Mouse (Mus musculus): ENCODE measurements around the gene Pusl1. TPM values are rescaled to one million over a fixed set of nuclear protein-coding genes. Genes with fewer than 3 reads are reported as not detected.

Pusl1 gene
- polyA plus RNA-seq, 1 experiment from 2014 or later: 52.6 TPM

GRCm38 (mm10) chr4:155838187-155839153 is 53.1 kb downstream of the Pusl1 start:
- Histone ChIP-seq H3K4me2 (no peak overlapping the region), H3K27ac (no peak overlapping the region), H3K4me3 (no peak overlapping the region), H3K9ac (no peak overlapping the region; the same call in 1 of the 2 replicates), H3K9me3 (no peaks in the 10 kb centered on the region), H3K36me3 (no peaks in the 10 kb centered on the region; the same call in 1 of the 2 replicates), H3K4me1 (replicated peaks) (peaks cover 35% of the 10 kb centered on the region), H3K27me3 (peaks cover 22% of the 10 kb centered on the region)
- no peak for ATAC-seq (ENCODE audit: low FRiP score)
- 68% methylated on average over 8 of the region's 8 CpGs for WGBS

Small RNA genes lying within 50 kb of the gene (microRNA-seq; reads per million reads assigned to microRNA genes)
- gene Gm22991: not detected

Other genes with a start within 250 kb of the Pusl1 start
- gene Gm10563, start 246.4 kb downstream of the Pusl1 start, polyA plus RNA-seq (2015; fragmentation: Nextera tagmentation; extraction: Ambion mirVana): not detected in 2 replicates
- gene Mmp23, start 238.4 kb downstream of the Pusl1 start, polyA plus RNA-seq (2015; fragmentation: Nextera tagmentation; extraction: Ambion mirVana): 3.9 and 4.5 TPM in 2 replicates
- 39.4 and 40.3 TPM in 2 replicates for gene Mib2, start 222.6 kb downstream of the Pusl1 start, polyA plus RNA-seq (2015; fragmentation: Nextera tagmentation; extraction: Ambion mirVana)
- 7.5 and 7.9 TPM in 2 replicates for gene Fndc10, start 197.4 kb downstream of the Pusl1 start, polyA plus RNA-seq (2015; fragmentation: Nextera tagmentation; extraction: Ambion mirVana)
- 171 and 177 TPM in 2 replicates for gene Ssu72, start 187.0 kb downstream of the Pusl1 start, polyA plus RNA-seq (2015; fragmentation: Nextera tagmentation; extraction: Ambion mirVana)
- gene Tmem240, start 157.0 kb downstream of the Pusl1 start, polyA plus RNA-seq (2015; fragmentation: Nextera tagmentation; extraction: Ambion mirVana): 11.6 and 12.0 TPM in 2 replicates
- gene Atad3a, start 130.7 kb downstream of the Pusl1 start, polyA plus RNA-seq (2015; fragmentation: Nextera tagmentation; extraction: Ambion mirVana): 78.1 and 82.3 TPM in 2 replicates
- 23.2 and 24.4 TPM in 2 replicates for gene Vwa1, start 117.1 kb downstream of the Pusl1 start, polyA plus RNA-seq (2015; fragmentation: Nextera tagmentation; extraction: Ambion mirVana)
- 0.49 and 0.62 TPM in 2 replicates for gene Tmem88b, start 105.9 kb downstream of the Pusl1 start, polyA plus RNA-seq (2015; fragmentation: Nextera tagmentation; extraction: Ambion mirVana)
- not detected in 2 replicates for gene Ankrd65, start 101.3 kb downstream of the Pusl1 start, polyA plus RNA-seq (2015; fragmentation: Nextera tagmentation; extraction: Ambion mirVana)
- gene Mrpl20, start 88.9 kb downstream of the Pusl1 start, polyA plus RNA-seq (2015; fragmentation: Nextera tagmentation; extraction: Ambion mirVana): 253 and 261 TPM in 2 replicates
- 171 and 173 TPM in 2 replicates for gene Ccnl2, start 79.3 kb downstream of the Pusl1 start, polyA plus RNA-seq (2015; fragmentation: Nextera tagmentation; extraction: Ambion mirVana)
- 142 and 148 TPM in 2 replicates for gene Aurkaip1, start 60.5 kb downstream of the Pusl1 start, polyA plus RNA-seq (2015; fragmentation: Nextera tagmentation; extraction: Ambion mirVana)
- gene Mxra8, start 52.1 kb downstream of the Pusl1 start, polyA plus RNA-seq (2015; fragmentation: Nextera tagmentation; extraction: Ambion mirVana): 30.8 and 34.4 TPM in 2 replicates
- 7.8 and 8.5 TPM in 2 replicates for gene Dvl1, start 44.4 kb downstream of the Pusl1 start, polyA plus RNA-seq (2015; fragmentation: Nextera tagmentation; extraction: Ambion mirVana)
- gene Tas1r3, start 28.4 kb downstream of the Pusl1 start, polyA plus RNA-seq (2015; fragmentation: Nextera tagmentation; extraction: Ambion mirVana): 0.47 and 0.57 TPM in 2 replicates
- 23.3 and 24.1 TPM in 2 replicates for gene Cptp, start 22.3 kb downstream of the Pusl1 start, polyA plus RNA-seq (2015; fragmentation: Nextera tagmentation; extraction: Ambion mirVana)
- 74.8 and 79.2 TPM in 2 replicates for gene Ints11, start 22.2 kb downstream of the Pusl1 start, polyA plus RNA-seq (2015; fragmentation: Nextera tagmentation; extraction: Ambion mirVana)
- gene Acap3, start within 50 bp of the Pusl1 start, polyA plus RNA-seq (2015; fragmentation: Nextera tagmentation; extraction: Ambion mirVana): 71.0 and 77.0 TPM in 2 replicates
- 123 and 127 TPM in 2 replicates for gene Ube2j2, start 52.0 kb upstream of the Pusl1 start, polyA plus RNA-seq (2015; fragmentation: Nextera tagmentation; extraction: Ambion mirVana)
- 9.2 and 12.3 TPM in 2 replicates for gene C1qtnf12, start 70.5 kb upstream of the Pusl1 start, polyA plus RNA-seq (2015; fragmentation: Nextera tagmentation; extraction: Ambion mirVana)
- 26.6 and 27.6 TPM in 2 replicates for gene B3galt6, start 100.9 kb upstream of the Pusl1 start, polyA plus RNA-seq (2015; fragmentation: Nextera tagmentation; extraction: Ambion mirVana)
- 126 and 127 TPM in 2 replicates for gene Sdf4, start 101.1 kb upstream of the Pusl1 start, polyA plus RNA-seq (2015; fragmentation: Nextera tagmentation; extraction: Ambion mirVana)
- 0.55 and 1.0 TPM in 2 replicates for gene Tnfrsf4, start 122.1 kb upstream of the Pusl1 start, polyA plus RNA-seq (2015; fragmentation: Nextera tagmentation; extraction: Ambion mirVana)
- 2.3 and 2.9 TPM in 2 replicates for gene Tnfrsf18, start 134.4 kb upstream of the Pusl1 start, polyA plus RNA-seq (2015; fragmentation: Nextera tagmentation; extraction: Ambion mirVana)
- not detected in 2 replicates for gene Ttll10, start 167.6 kb upstream of the Pusl1 start, polyA plus RNA-seq (2015; fragmentation: Nextera tagmentation; extraction: Ambion mirVana)
- gene 9430015G10Rik, start 218.2 kb upstream of the Pusl1 start, polyA plus RNA-seq (2015; fragmentation: Nextera tagmentation; extraction: Ambion mirVana): 32.1 and 32.7 TPM in 2 replicates
- 0.53 and 0.66 TPM in 2 replicates for gene Rnf223, start 238.7 kb upstream of the Pusl1 start, polyA plus RNA-seq (2015; fragmentation: Nextera tagmentation; extraction: Ambion mirVana)

Data from hindbrain, embryonic 13.5 days (tissue).